Mouse (Mus musculus): ENCODE measurements around the gene Tnrc6b. TPM values are rescaled to one million over a fixed set of nuclear protein-coding genes. Genes with fewer than 3 reads are reported as not detected.

The Tnrc6b gene
- polyA plus RNA-seq, 1 experiment: 40.0 TPM

DNA sequence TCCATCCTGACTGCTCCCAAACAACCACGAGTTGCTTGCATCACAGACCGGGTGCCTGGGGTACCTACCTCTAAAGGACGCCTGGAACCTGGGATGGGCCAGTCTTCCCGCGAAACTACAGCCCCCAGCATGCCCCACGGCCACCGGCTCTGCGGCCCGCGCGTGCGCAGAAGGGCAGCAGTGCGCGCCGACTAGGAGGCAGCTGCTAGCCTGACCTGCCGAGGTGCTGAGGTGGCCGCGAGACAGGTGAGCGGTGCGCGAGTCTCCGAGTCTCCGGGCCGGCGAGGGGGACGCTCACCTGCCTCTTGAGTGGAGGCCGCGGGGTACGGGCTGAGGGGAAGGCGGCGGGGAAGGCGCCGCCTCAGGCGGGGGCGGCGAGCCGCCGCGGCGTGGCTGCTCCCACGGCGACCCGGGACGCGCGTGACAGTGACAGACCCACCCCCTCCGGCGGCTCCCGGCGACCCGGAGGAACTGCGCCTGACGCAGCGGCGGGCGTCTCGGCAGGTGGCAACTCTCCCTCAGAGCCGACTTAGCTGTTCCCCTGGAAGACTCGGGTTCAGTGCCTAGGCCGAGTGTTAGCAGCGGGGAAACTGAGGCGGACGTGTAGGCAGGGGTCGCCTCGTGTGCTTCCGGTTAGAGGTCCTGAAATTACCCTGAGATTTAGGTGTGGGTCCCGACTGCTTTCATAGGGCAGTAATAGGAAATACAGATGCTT lies 266.7 kb downstream of the Tnrc6b start, which contains the start of gene Sgsm3:
TSS of gene Sgsm3 (plus strand) at position 146 of the 715 bp plus-strand sequence.
- no peaks in the 10 kb centered on the region for H3K27me3 ChIP-seq (ENCODE audit: control insufficient read depth, insufficient read depth, low read length, poor library complexity, severe bottlenecking)
- H3K36me3 ChIP-seq (ENCODE audit: control insufficient read depth, insufficient read depth, low read length, poor library complexity, severe bottlenecking): no peaks in the 10 kb centered on the region
- H3K27ac ChIP-seq (ENCODE audit: insufficient read depth, low read length): no peak within 1 kb of the TSS
- peak within 1 kb of the TSS; percentile 86 for H3K9ac ChIP-seq (ENCODE audit: low read depth, poor library complexity, severe bottlenecking)
- H3K4me1 ChIP-seq (ENCODE audit: control insufficient read depth, insufficient read depth, low read length): no peaks in the 10 kb centered on the region
- no peak for TF ChIP-seq POLR2A (IDR thresholded peaks at IDR 0.05; ENCODE audit: insufficient read depth, low read length)
- no peak for TF ChIP-seq CTCF (IDR thresholded peaks at IDR 0.05; ENCODE audit: low read depth, low read length)
- no peak for TF ChIP-seq EP300 (IDR thresholded peaks at IDR 0.05; ENCODE audit: insufficient read depth, low read depth, low read length)
- H3K9me3 ChIP-seq (replicated peaks; ENCODE audit: control insufficient read depth, insufficient read depth, low read length, poor library complexity, severe bottlenecking): no peaks in the 10 kb centered on the region
- H3K4me3 ChIP-seq (ENCODE audit: low read depth, low read length): peak within 1 kb of the TSS; percentile 76

DNA sequence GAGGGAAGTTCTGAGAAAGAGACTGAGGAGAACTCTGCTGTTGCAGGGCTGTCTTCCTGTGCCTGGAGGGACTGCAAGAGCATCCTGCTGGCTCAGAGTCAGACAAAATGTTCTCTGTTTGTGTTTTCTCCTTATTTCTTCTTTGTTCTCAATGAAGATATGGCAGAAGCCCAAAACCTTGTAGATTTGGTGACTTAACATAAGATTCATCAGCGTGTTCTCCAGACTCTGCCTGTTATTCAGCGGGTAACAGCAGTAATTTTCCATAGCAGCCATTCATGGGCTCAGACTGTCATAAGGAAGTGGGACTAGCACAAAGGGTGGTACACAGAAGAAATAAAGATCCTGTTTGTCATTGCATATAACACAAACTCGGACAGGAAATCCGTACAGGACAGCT lies 268.5 kb downstream of the Tnrc6b start:
- no peak overlapping the region for H3K9ac ChIP-seq (ENCODE audit: low read depth, poor library complexity, severe bottlenecking)
- H3K27me3 ChIP-seq (ENCODE audit: control insufficient read depth, insufficient read depth, low read length, poor library complexity, severe bottlenecking): no peaks in the 10 kb centered on the region
- H3K36me3 ChIP-seq (ENCODE audit: control insufficient read depth, insufficient read depth, low read length, poor library complexity, severe bottlenecking): no peaks in the 10 kb centered on the region
- no peak overlapping the region for H3K4me3 ChIP-seq (ENCODE audit: low read depth, low read length)
- no peaks in the 10 kb centered on the region for H3K4me1 ChIP-seq (ENCODE audit: control insufficient read depth, insufficient read depth, low read length)
- no peak overlapping the region for H3K27ac ChIP-seq (ENCODE audit: insufficient read depth, low read length)
- H3K9me3 ChIP-seq (replicated peaks; ENCODE audit: control insufficient read depth, insufficient read depth, low read length, poor library complexity, severe bottlenecking): no peaks in the 10 kb centered on the region
- TF ChIP-seq CTCF (IDR thresholded peaks at IDR 0.05; ENCODE audit: low read depth, low read length) (no peak), POLR2A (IDR thresholded peaks at IDR 0.05; ENCODE audit: insufficient read depth, low read length) (no peak), EP300 (IDR thresholded peaks at IDR 0.05; ENCODE audit: insufficient read depth, low read depth, low read length) (no peak)

DNA sequence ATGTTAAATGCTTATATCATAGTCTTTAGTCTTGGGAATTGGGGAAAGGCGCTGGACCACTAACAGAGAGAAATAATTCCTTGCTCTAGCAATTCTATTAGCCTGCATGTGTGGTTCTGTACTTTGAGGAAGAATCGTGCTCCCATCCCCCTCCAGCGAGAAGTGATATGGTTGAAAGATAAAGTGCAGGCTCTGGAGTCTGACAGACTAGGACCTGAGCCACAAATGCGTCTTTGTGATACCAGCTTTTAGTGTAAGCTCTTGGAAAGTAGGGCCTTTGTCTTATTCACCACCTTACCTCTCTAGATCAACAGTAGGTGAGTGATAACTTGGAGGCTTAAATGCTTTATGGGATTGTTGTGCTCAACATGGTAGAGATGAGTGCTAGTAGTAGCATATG lies 270.1 kb downstream of the Tnrc6b start:
- H3K27me3 ChIP-seq (ENCODE audit: control insufficient read depth, insufficient read depth, low read length, poor library complexity, severe bottlenecking): no peaks in the 10 kb centered on the region
- no peaks in the 10 kb centered on the region for H3K36me3 ChIP-seq (ENCODE audit: control insufficient read depth, insufficient read depth, low read length, poor library complexity, severe bottlenecking)
- H3K4me3 ChIP-seq (ENCODE audit: low read depth, low read length): no peak overlapping the region
- no peak overlapping the region for H3K27ac ChIP-seq (ENCODE audit: insufficient read depth, low read length)
- no peaks in the 10 kb centered on the region for H3K9me3 ChIP-seq (replicated peaks; ENCODE audit: control insufficient read depth, insufficient read depth, low read length, poor library complexity, severe bottlenecking)
- no peak overlapping the region for H3K9ac ChIP-seq (ENCODE audit: low read depth, poor library complexity, severe bottlenecking)
- TF ChIP-seq EP300 (IDR thresholded peaks at IDR 0.05; ENCODE audit: insufficient read depth, low read depth, low read length) (no peak), CTCF (IDR thresholded peaks at IDR 0.05; ENCODE audit: low read depth, low read length) (no peak), POLR2A (IDR thresholded peaks at IDR 0.05; ENCODE audit: insufficient read depth, low read length) (no peak)
- no peaks in the 10 kb centered on the region for H3K4me1 ChIP-seq (ENCODE audit: control insufficient read depth, insufficient read depth, low read length)

DNA sequence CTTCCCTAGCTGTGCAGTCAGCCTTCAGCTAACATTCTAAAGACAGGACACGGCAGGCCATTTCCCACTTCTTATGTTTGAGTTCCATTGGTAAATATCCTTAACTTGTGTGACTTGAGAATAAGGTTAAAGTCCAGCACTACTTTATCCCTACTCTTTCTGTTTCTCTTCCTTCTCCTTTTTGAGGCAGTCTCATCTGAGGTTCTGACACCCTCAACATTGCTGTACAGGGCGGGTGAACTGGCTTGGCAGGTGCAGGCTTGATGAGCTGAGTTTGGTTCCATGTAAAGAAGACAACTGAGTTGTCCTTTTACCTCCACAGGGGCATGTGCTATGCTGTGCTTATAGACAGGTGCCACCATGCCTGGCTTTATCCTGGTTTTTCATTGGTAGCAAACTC lies 272.2 kb downstream of the Tnrc6b start:
- H3K4me1 ChIP-seq (ENCODE audit: control insufficient read depth, insufficient read depth, low read length): no peaks in the 10 kb centered on the region
- no peak overlapping the region for H3K4me3 ChIP-seq (ENCODE audit: low read depth, low read length)
- no peaks in the 10 kb centered on the region for H3K9me3 ChIP-seq (replicated peaks; ENCODE audit: control insufficient read depth, insufficient read depth, low read length, poor library complexity, severe bottlenecking)
- no peaks in the 10 kb centered on the region for H3K36me3 ChIP-seq (ENCODE audit: control insufficient read depth, insufficient read depth, low read length, poor library complexity, severe bottlenecking)
- no peak overlapping the region for H3K27ac ChIP-seq (ENCODE audit: insufficient read depth, low read length)
- no peak overlapping the region for H3K9ac ChIP-seq (ENCODE audit: low read depth, poor library complexity, severe bottlenecking)
- no peak for TF ChIP-seq EP300 (IDR thresholded peaks at IDR 0.05; ENCODE audit: insufficient read depth, low read depth, low read length)
- no peak for TF ChIP-seq CTCF (IDR thresholded peaks at IDR 0.05; ENCODE audit: low read depth, low read length)
- TF ChIP-seq POLR2A (IDR thresholded peaks at IDR 0.05; ENCODE audit: insufficient read depth, low read length): no peak
- H3K27me3 ChIP-seq (ENCODE audit: control insufficient read depth, insufficient read depth, low read length, poor library complexity, severe bottlenecking): no peaks in the 10 kb centered on the region

DNA sequence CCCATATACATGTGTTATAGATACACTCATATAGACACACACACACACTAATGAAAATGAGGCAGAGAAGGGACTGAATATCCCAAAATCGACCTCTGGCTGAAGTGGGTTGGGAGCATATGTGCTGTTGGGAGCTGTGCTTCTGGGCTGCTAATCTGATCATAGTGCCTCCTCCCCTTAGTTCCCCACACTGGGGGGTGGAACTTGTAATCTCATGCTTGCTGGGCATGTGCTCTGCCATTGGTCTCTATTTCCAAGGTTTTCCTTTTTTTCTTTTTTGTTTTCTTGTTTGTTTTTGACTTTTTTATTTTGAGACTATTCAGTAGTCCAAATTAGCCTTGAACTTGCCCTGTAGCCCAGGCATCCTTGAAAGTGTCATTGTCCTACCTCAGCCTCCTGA lies 277.2 kb downstream of the Tnrc6b start:
- Histone ChIP-seq H3K27ac (ENCODE audit: insufficient read depth, low read length) (no peak overlapping the region), H3K36me3 (ENCODE audit: control insufficient read depth, insufficient read depth, low read length, poor library complexity, severe bottlenecking) (no peaks in the 10 kb centered on the region), H3K9me3 (replicated peaks; ENCODE audit: control insufficient read depth, insufficient read depth, low read length, poor library complexity, severe bottlenecking) (no peaks in the 10 kb centered on the region), H3K4me1 (ENCODE audit: control insufficient read depth, insufficient read depth, low read length) (no peaks in the 10 kb centered on the region), H3K9ac (ENCODE audit: low read depth, poor library complexity, severe bottlenecking) (no peak overlapping the region), H3K4me3 (ENCODE audit: low read depth, low read length) (no peak overlapping the region), H3K27me3 (ENCODE audit: control insufficient read depth, insufficient read depth, low read length, poor library complexity, severe bottlenecking) (no peaks in the 10 kb centered on the region)
- TF ChIP-seq EP300 (IDR thresholded peaks at IDR 0.05; ENCODE audit: insufficient read depth, low read depth, low read length): no peak
- no peak for TF ChIP-seq CTCF (IDR thresholded peaks at IDR 0.05; ENCODE audit: low read depth, low read length)
- TF ChIP-seq POLR2A (IDR thresholded peaks at IDR 0.05; ENCODE audit: insufficient read depth, low read length): no peak

DNA sequence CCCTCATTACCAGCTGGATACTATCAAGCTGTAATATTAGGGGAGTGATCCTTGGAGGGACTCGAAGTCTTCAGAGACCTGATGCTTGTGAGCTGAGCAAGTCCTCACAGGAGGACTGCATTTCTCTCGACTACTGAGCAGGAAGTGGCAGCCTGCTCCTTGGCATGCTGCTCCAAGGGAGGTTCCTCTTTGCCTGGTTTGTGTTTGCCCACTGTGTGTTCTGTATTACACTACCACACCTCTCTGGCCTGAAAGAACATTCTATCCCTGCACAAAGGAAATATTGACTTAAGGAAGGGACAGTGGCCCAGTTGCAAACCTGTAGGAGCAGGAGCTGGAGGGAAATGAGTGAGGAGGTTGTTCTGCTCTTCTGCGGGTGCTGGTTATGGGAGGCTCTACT lies 278.6 kb downstream of the Tnrc6b start:
- TF ChIP-seq POLR2A (IDR thresholded peaks at IDR 0.05; ENCODE audit: insufficient read depth, low read length) (no peak), CTCF (IDR thresholded peaks at IDR 0.05; ENCODE audit: low read depth, low read length) (no peak), EP300 (IDR thresholded peaks at IDR 0.05; ENCODE audit: insufficient read depth, low read depth, low read length) (no peak)

More for the DNA sequence above, 278.6 kb downstream of the Tnrc6b start:
- no peaks in the 10 kb centered on the region for H3K4me1 ChIP-seq (ENCODE audit: control insufficient read depth, insufficient read depth, low read length)
- H3K36me3 ChIP-seq (ENCODE audit: control insufficient read depth, insufficient read depth, low read length, poor library complexity, severe bottlenecking): no peaks in the 10 kb centered on the region
- no peaks in the 10 kb centered on the region for H3K27me3 ChIP-seq (ENCODE audit: control insufficient read depth, insufficient read depth, low read length, poor library complexity, severe bottlenecking)
- no peaks in the 10 kb centered on the region for H3K9me3 ChIP-seq (replicated peaks; ENCODE audit: control insufficient read depth, insufficient read depth, low read length, poor library complexity, severe bottlenecking)
- no peak overlapping the region for H3K27ac ChIP-seq (ENCODE audit: insufficient read depth, low read length)
- no peak overlapping the region for H3K4me3 ChIP-seq (ENCODE audit: low read depth, low read length)
- no peak overlapping the region for H3K9ac ChIP-seq (ENCODE audit: low read depth, poor library complexity, severe bottlenecking)

Other genes with a start within 250 kb of the Tnrc6b start
- gene Enthd1, start 146.2 kb upstream of the Tnrc6b start, polyA plus RNA-seq (2011; ENCODE audit: insufficient read depth, insufficient read length, low read depth, missing spikeins): not detected in 2 replicates
- gene Grap2, start 138.7 kb upstream of the Tnrc6b start, polyA plus RNA-seq (2011; ENCODE audit: insufficient read depth, insufficient read length, low read depth, missing spikeins): 0.51 and 0.84 TPM in 2 replicates
- 2.4 and 2.7 TPM in 2 replicates for gene Fam83f, start 39.5 kb upstream of the Tnrc6b start, polyA plus RNA-seq (2011; ENCODE audit: insufficient read depth, insufficient read length, low read depth, missing spikeins)
- gene Adsl, start 237.2 kb downstream of the Tnrc6b start, polyA plus RNA-seq (2011; ENCODE audit: insufficient read depth, insufficient read length, low read depth, missing spikeins): 69.6 and 77.6 TPM in 2 replicates

All from ES-Bruce4 (cell line).